Comparison of ENCODE assay signal across 8 mouse cellular contexts in genomic region chr4:43038567-43039495, GRCm38 (mm10). TPM values are rescaled to one million over a fixed set of nuclear protein-coding genes. Genes with fewer than 3 reads are reported as not detected.
DNase-seq lines count a peak whose midpoint lies in the region; ATAC-seq lines count a peak whose summit lies in the region.

No protein-coding gene starts in this region.

- WGBS in embryonic facial prominence, embryonic 11.5 days: 58% methylated on average over 15 of the region's 15 CpGs
- 42% methylated on average over 15 of the region's 15 CpGs for whole genome bisulfite sequencing in heart, embryonic 15.5 days
- WGBS in stomach, embryonic 14.5 days: 52% methylated on average over 15 of the region's 15 CpGs

- H3K9me3 ChIP-seq in embryonic facial prominence, embryonic 11.5 days (replicated peaks; ENCODE audit: control insufficient read depth, low read length): no peaks in the 10 kb centered on the region
- H3K9me3 ChIP-seq in heart, embryonic 15.5 days (replicated peaks): no peaks in the 10 kb centered on the region
- H3K9me3 ChIP-seq in stomach, embryonic 14.5 days (ENCODE audit: control insufficient read depth, low read depth, low read length): no peaks in the 10 kb centered on the region

- peak; percentile 65 for DNase-seq in urinary bladder, postnatal 14 days (ENCODE audit: low spot score)
- no peak for DNase-seq in urinary bladder, postnatal 10 days (ENCODE audit: low spot score)
- no peak for DNase-seq in embryonic facial prominence, embryonic 11.5 days (ENCODE audit: low spot score)
- DNase-seq in layer of hippocampus, adult 18-20 months (ENCODE audit: low spot score in 2 of 2): peak; percentile 53 to 55
- peak; percentile 75 for DNase-seq in lung, postnatal 10 days

- H3K27me3 ChIP-seq in embryonic facial prominence, embryonic 11.5 days (ENCODE audit: control insufficient read depth, insufficient read depth, low read length): no peaks in the 10 kb centered on the region
- H3K27me3 ChIP-seq in heart, embryonic 15.5 days: no peaks in the 10 kb centered on the region
- no peaks in the 10 kb centered on the region for H3K27me3 ChIP-seq in stomach, embryonic 14.5 days (ENCODE audit: control insufficient read depth, insufficient read depth, low read length)

- peaks cover 4% of the 10 kb centered on the region; the same call in 1 of the 2 replicates for H3K4me1 ChIP-seq in embryonic facial prominence, embryonic 11.5 days (ENCODE audit: control insufficient read depth, insufficient read depth, low read length)
- H3K4me1 ChIP-seq in heart, embryonic 15.5 days (replicated peaks): peaks cover 29% of the 10 kb centered on the region
- H3K4me1 ChIP-seq in stomach, embryonic 14.5 days (ENCODE audit: control insufficient read depth, insufficient read depth, low read length): peaks cover 11% of the 10 kb centered on the region

- H3K4me3 ChIP-seq in embryonic facial prominence, embryonic 11.5 days (ENCODE audit: low read depth, low read length): peak overlapping the region; percentile 65
- H3K4me3 ChIP-seq in heart, embryonic 15.5 days: peak overlapping the region; percentile 87
- H3K4me3 ChIP-seq in stomach, embryonic 14.5 days (ENCODE audit: low read depth, low read length): peak overlapping the region; percentile 54; the same call in 1 of the 2 replicates

- no peak overlapping the region for H3K27ac ChIP-seq in embryonic facial prominence, embryonic 11.5 days (replicated peaks; ENCODE audit: low read depth, low read length)
- peak overlapping the region; percentile 80 for H3K27ac ChIP-seq in heart, embryonic 15.5 days
- H3K27ac ChIP-seq in stomach, embryonic 14.5 days (ENCODE audit: low read length): no peak overlapping the region

- ATAC-seq in embryonic facial prominence, embryonic 11.5 days (replicated peaks; ENCODE audit: insufficient number of reproducible peaks, low FRiP score, low TSS enrichment, low read depth): no peak
- ATAC-seq in heart, embryonic 15.5 days (replicated peaks; ENCODE audit: insufficient number of reproducible peaks, insufficient read depth, low FRiP score, low read depth): no peak
- no peak for ATAC-seq in stomach, embryonic 14.5 days (ENCODE audit: insufficient number of reproducible peaks, insufficient read depth, low FRiP score, low read depth)
- no peak for ATAC-seq in inflammation-experienced regulatory T-cells, adult 6 months

- H3K36me3 ChIP-seq in embryonic facial prominence, embryonic 11.5 days (replicated peaks; ENCODE audit: control insufficient read depth, insufficient read depth, low read depth, low read length): no peaks in the 10 kb centered on the region
- H3K36me3 ChIP-seq in heart, embryonic 15.5 days: peaks cover 21% of the 10 kb centered on the region
- H3K36me3 ChIP-seq in stomach, embryonic 14.5 days (ENCODE audit: control insufficient read depth, insufficient read depth, low read length): peaks cover 17% of the 10 kb centered on the region; the same call in 1 of the 2 replicates

- H3K9ac ChIP-seq in embryonic facial prominence, embryonic 11.5 days (replicated peaks; ENCODE audit: low read length): peak overlapping the region; percentile 78
- H3K9ac ChIP-seq in heart, embryonic 15.5 days: peak overlapping the region; percentile 83
- H3K9ac ChIP-seq in stomach, embryonic 14.5 days (replicated peaks; ENCODE audit: low read depth, low read length): peak overlapping the region; percentile 49; the same call in 1 of the 2 replicates

- peak overlapping the region; percentile 90 for H3K4me2 ChIP-seq in embryonic facial prominence, embryonic 11.5 days (ENCODE audit: low read depth, low read length)
- peak overlapping the region; percentile 95 for H3K4me2 ChIP-seq in heart, embryonic 15.5 days
- peak overlapping the region; percentile 43 for H3K4me2 ChIP-seq in stomach, embryonic 14.5 days (replicated peaks; ENCODE audit: low read depth, low read length)

RNA-seq across cellular contexts. Expression of gene Fam214b, which starts 7.2 kb away (rescaled TPM):
- polyA plus RNA-seq in embryonic facial prominence, embryonic 11.5 days (2014; fragmentation: Nextera tagmentation; extraction: Ambion mirVana): 8.7 and 9.6 TPM in 2 replicates
- 14.1 and 17.3 TPM in 2 replicates for polyA plus RNA-seq in heart, embryonic 15.5 days (2015; fragmentation: Nextera tagmentation; extraction: Ambion mirVana)
- 10 to 100 TPM; 36.4 to 36.6 TPM for total RNA-seq in layer of hippocampus, adult 18-20 months (2021)
- polyA plus RNA-seq in stomach, embryonic 14.5 days (2014; fragmentation: Nextera tagmentation; extraction: Ambion mirVana): 10.0 and 10.6 TPM in 2 replicates
- 1 to 10 TPM; 2.4 to 2.9 (median 2.6) TPM for polyA plus RNA-seq in inflammation-experienced regulatory T-cells, adult 6 months (2017; shearing (Covaris generic))

RNA-seq across cellular contexts. Expression of gene Stoml2, which starts 7.3 kb away (rescaled TPM):
- 410 TPM in 2 replicates for polyA plus RNA-seq in embryonic facial prominence, embryonic 11.5 days (2014; fragmentation: Nextera tagmentation; extraction: Ambion mirVana)
- 189 and 209 TPM in 2 replicates for polyA plus RNA-seq in heart, embryonic 15.5 days (2015; fragmentation: Nextera tagmentation; extraction: Ambion mirVana)
- 100 to 1,000 TPM; 106 to 107 TPM for total RNA-seq in layer of hippocampus, adult 18-20 months (2021)
- polyA plus RNA-seq in stomach, embryonic 14.5 days (2014; fragmentation: Nextera tagmentation; extraction: Ambion mirVana): 300 and 302 TPM in 2 replicates
- polyA plus RNA-seq in inflammation-experienced regulatory T-cells, adult 6 months (2017; shearing (Covaris generic)): 100 to 1,000 TPM; 138 to 146 (median 139) TPM

RNA-seq across cellular contexts. Expression of gene Pigo, which starts 13.2 kb away (rescaled TPM):
- polyA plus RNA-seq in embryonic facial prominence, embryonic 11.5 days (2014; fragmentation: Nextera tagmentation; extraction: Ambion mirVana): 17.3 and 18.8 TPM in 2 replicates
- polyA plus RNA-seq in heart, embryonic 15.5 days (2015; fragmentation: Nextera tagmentation; extraction: Ambion mirVana): 15.0 and 15.5 TPM in 2 replicates
- total RNA-seq in layer of hippocampus, adult 18-20 months (2021): 10 to 100 TPM; 26.1 to 26.4 TPM
- 21.3 and 23.3 TPM in 2 replicates for polyA plus RNA-seq in stomach, embryonic 14.5 days (2014; fragmentation: Nextera tagmentation; extraction: Ambion mirVana)
- polyA plus RNA-seq in inflammation-experienced regulatory T-cells, adult 6 months (2017; shearing (Covaris generic)): 10 to 100 TPM; 10.5 to 22.3 (median 12.0) TPM

RNA-seq across cellular contexts. Expression of gene Unc13b, which starts 19.9 kb away (rescaled TPM):
- polyA plus RNA-seq in embryonic facial prominence, embryonic 11.5 days (2014; fragmentation: Nextera tagmentation; extraction: Ambion mirVana): 4.1 and 6.1 TPM in 2 replicates
- polyA plus RNA-seq in heart, embryonic 15.5 days (2015; fragmentation: Nextera tagmentation; extraction: Ambion mirVana): 10.1 and 11.8 TPM in 2 replicates
- 10 to 100 TPM; 33.9 to 34.9 TPM for total RNA-seq in layer of hippocampus, adult 18-20 months (2021)
- polyA plus RNA-seq in stomach, embryonic 14.5 days (2014; fragmentation: Nextera tagmentation; extraction: Ambion mirVana): 14.7 and 16.0 TPM in 2 replicates
- under 1 TPM in 2 of 3 experiments, not detected in 1; 0.23 to 0.38 TPM for polyA plus RNA-seq in inflammation-experienced regulatory T-cells, adult 6 months (2017; shearing (Covaris generic))

RNA-seq across cellular contexts. Expression of gene Fancg, which starts 28.5 kb away (rescaled TPM):
- 19.7 and 22.7 TPM in 2 replicates for polyA plus RNA-seq in embryonic facial prominence, embryonic 11.5 days (2014; fragmentation: Nextera tagmentation; extraction: Ambion mirVana)
- polyA plus RNA-seq in heart, embryonic 15.5 days (2015; fragmentation: Nextera tagmentation; extraction: Ambion mirVana): 9.8 and 13.5 TPM in 2 replicates
- 10 to 100 TPM in 1 of 2 experiments, 1 to 10 TPM in 1; 9.8 to 13.8 TPM for total RNA-seq in layer of hippocampus, adult 18-20 months (2021)
- 15.6 and 16.6 TPM in 2 replicates for polyA plus RNA-seq in stomach, embryonic 14.5 days (2014; fragmentation: Nextera tagmentation; extraction: Ambion mirVana)
- polyA plus RNA-seq in inflammation-experienced regulatory T-cells, adult 6 months (2017; shearing (Covaris generic)): 10 to 100 TPM; 22.9 to 41.7 (median 31.8) TPM

Comparison
In these comparisons a context has a peak if more than half of its experiments do, and no peak if none do; other contexts are left out.
1. DNase-seq: peak in urinary bladder, postnatal 14 days (single experiment), layer of hippocampus, adult 18-20 months (2 of 2) and lung, postnatal 10 days (single experiment); none in urinary bladder, postnatal 10 days (single experiment) and embryonic facial prominence, embryonic 11.5 days (single experiment).
2. H3K4me2 ChIP-seq: peak in every context shown above with its lines; median percentile 95 in heart, embryonic 15.5 days; 90 in embryonic facial prominence, embryonic 11.5 days; 43 in stomach, embryonic 14.5 days.
3. Peak in every context shown above with its lines, with median percentiles within 50 percentile points of each other: H3K4me3 ChIP-seq and H3K9ac ChIP-seq.